Mouse (Mus musculus): Measurements from ENCODE around the gene Usp35.

Gene Usp35

DNA sequence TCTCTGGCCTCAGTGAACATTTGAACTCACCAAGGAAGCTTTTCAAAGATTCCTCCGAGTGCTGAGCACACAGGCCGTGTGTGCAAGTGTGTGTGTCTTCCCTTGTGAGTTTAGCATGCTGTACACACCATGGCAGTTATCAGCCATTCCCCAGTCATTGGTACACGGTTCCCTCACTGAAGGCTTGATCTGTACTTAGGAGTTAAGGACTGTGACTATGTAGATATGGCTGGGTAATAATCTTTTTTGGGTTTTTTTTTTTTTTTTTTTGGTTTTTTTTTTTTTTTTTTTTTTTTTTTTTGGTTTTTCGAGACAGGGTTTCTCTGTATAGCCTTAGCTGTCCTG is 15.0 kb upstream of the Usp35 start:
- no peak for DNase-seq (ENCODE audit: low read depth, low spot score)

DNA sequence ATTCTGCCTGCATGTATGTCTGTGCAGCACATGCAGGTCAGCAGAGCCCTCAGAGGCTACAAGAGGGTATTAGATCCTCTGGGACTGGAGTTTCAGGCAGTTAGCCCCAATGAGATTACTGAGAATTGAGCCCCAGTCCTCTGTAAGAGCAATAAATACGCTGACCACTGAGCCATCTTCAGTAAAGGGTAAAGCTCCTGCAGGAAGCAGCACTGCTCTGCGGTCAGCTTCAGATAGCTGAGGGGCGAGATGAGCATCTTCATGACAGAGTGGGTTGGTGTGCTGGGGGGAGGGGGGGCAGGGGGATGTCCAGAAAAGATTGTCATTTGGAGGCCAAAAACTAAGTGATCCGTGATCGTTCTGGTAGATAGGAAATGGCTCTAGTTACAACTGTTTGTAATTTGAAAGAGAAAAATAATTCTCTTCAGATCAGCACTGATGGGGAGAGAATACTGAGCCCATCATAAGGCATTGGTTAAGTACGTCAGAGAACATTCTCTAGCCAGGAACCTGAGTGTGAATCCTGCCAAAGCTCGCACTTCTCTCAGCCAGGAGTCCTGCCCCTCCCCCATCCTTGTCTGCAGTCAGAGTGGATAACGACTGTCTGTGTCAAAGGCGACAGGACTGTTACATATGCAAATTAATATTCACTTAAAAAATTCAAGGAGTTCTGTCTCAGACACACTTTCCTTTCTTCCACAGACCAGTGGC is 14.4 kb upstream of the Usp35 start:
- DNase-seq (ENCODE audit: low read depth, low spot score), result no peak

- DNase-seq (ENCODE audit: low read depth, low spot score), result no peak
These were observed 13.5 kb upstream of the Usp35 start for GRCm38 (mm10) chr7:97345229-97345871.

- no peak for DNase-seq (ENCODE audit: low read depth, low spot score)
These were observed 12.8 kb upstream of the Usp35 start for GRCm38 (mm10) chr7:97344655-97345054.

DNA sequence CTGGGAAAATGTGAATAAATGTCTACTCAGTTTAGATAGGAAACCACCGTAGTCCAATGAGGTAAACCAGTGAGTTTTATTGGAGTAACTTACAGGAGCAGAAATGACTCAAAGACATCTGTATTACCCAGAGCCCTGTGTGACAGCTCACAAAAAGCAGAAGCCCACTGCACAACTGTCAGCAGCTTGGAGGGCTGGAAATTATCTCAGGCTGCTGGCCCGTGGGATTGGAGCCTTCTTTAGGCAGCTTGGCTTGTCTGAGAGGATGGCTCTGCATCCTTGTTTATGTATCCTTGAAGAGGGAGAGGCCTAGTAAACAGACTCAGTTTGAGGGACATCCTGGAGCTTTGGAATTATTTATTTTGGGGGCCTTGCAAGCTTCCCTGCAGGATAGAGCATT is 11.1 kb upstream of the Usp35 start:
- no peak for DNase-seq (ENCODE audit: low read depth, low spot score)

GRCm38 (mm10) chr7:97340907-97341849 is 9.4 kb upstream of the Usp35 start:
- DNase-seq (ENCODE audit: low read depth, low spot score), result no peak

- DNase-seq (ENCODE audit: low read depth, low spot score), result no peak
These were observed 7.8 kb upstream of the Usp35 start for GRCm38 (mm10) chr7:97339623-97340022.

DNA sequence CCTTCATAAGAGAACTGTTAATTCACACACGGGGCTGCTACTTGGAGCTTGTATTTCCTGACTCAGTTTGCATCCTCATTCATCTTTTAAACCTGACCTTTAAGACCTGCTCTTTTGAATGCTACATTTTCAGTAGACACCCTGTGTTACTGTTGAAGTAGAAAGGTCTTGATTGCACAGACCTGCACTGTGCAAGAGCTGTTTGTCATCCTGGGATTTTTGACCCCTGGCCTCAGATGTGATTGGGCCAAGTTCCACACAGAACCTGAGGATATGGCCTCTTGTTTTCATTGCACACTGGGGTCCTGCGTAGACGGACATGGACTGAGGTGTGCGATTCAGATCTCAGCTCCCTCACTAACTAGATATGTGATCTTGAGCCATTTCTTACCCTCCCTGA is 6.8 kb upstream of the Usp35 start:
- DNase-seq (ENCODE audit: low read depth, low spot score), result no peak

- no peak for DNase-seq (ENCODE audit: low read depth, low spot score)
These were observed 4.9 kb upstream of the Usp35 start for GRCm38 (mm10) chr7:97336678-97337077.

DNA sequence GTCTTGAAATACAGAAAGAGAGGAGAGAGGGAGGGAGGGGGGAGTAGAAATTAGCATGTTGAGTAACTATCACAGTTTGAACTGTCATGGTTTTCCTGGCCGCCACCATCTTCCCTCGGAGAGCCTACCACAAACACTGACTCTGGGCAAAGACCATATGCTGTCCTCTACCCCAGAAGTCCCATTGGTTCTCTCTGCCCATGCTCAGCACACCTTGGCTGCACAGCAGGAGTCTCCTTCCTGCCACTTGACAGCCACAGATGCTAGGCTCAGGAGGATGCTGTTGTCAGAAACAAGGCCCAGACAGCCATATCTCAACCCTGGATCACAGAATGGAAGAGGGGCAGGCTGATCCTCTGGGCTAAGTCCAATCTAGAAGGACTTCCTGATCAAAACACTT is 2.6 kb upstream of the Usp35 start:
- DNase-seq (ENCODE audit: low read depth, low spot score), result no peak

GRCm38 (mm10) chr7:97333113-97333898 is 1.5 kb upstream of the Usp35 start:
- DNase-seq (ENCODE audit: low read depth, low spot score), result peak; percentile 2

DNA sequence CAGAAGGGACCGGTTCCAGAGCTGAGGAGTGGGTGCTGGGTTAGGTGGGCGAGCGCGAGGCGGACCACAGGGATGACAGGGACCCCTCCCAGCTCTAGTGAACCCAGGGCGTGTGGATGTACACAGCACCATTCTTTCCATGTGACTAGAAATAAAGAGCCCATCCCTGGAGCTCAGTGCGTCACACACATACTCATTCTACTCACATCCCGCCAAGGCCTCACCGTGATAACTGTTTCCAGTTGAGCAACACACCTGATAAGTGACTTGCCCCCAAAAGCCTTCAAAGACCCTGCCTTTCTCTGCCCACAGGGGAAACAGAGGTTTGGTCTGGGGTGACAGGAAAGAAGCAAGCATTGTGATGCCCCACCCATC is 834 bp upstream of the Usp35 start:
- no peak for DNase-seq (ENCODE audit: low read depth, low spot score)

DNA sequence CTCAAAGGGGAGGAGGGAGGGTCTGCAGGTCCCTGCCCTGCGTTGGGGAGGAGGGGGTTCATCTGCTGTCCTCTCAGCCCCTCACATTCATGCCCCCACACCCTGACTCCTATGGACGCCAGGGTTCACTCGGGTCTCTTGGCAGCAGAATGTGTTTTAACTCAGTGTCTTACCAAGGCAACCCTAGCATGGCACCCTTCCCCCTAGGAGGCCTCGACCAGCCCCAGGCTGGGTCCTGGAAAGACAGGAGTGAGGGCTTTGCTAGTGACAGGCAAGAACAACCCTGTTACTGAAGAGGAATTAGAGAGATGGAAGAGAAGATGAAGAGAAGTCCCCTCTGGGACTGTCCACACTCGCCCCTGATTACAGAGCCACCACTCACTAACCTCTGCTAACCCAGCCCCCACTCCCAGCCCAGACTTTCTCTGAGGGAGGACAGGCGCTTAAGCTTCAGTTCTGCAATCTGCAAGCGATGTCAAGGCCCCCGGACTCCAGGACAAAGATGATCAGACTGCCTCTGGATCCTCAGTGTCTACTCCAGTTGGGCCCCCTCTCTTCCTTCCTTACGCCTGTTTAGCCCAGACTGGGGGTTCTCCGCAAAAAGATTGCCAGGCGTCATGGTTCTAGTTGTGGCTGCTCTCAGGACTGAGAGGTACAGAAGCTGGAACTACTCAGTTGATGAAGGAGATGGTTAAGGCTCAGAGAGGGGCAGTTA is 732 bp downstream of the Usp35 start:
- peak; percentile 9 for DNase-seq (ENCODE audit: low read depth, low spot score)

- no peak for DNase-seq (ENCODE audit: low read depth, low spot score)
These were observed 2.1 kb downstream of the Usp35 start for GRCm38 (mm10) chr7:97329676-97330075.

DNA sequence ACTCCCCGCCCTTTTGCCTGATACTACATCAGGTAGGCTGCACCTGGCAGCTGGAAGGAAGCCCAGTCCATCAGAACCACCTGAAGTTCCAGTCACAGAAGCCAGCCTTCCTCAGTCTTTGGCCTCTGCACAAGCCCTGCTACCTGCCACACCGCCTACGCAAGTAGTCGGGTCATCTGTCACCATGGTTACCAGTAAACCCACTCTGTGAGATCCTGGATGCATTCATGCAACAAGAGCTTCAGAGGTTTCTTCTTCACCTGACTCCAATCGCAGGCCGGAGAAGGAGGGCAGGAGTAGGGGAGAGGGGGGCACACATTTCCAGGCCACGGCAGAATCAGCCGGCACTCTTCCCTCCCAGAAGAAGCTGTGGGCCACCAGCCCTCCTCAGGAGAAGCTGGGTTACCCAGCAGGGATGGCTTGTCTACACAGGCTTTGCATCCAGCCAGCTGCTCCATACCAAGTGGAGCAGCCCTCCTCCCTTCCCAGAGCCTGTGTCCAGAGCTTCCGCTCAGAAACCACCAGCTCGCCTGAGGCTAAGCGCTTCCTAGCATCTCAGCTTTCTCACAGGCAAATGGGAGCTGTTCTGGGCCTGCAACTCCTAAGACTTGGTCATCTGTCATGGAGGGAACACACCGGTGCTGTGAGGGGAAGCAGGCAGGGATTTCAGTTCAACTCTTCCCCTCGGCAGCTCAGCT is 2.8 kb downstream of the Usp35 start:
- DNase-seq (ENCODE audit: low read depth, low spot score), result no peak

GRCm38 (mm10) chr7:97327376-97327775 is 4.4 kb downstream of the Usp35 start:
- no peak for DNase-seq (ENCODE audit: low read depth, low spot score)

DNA sequence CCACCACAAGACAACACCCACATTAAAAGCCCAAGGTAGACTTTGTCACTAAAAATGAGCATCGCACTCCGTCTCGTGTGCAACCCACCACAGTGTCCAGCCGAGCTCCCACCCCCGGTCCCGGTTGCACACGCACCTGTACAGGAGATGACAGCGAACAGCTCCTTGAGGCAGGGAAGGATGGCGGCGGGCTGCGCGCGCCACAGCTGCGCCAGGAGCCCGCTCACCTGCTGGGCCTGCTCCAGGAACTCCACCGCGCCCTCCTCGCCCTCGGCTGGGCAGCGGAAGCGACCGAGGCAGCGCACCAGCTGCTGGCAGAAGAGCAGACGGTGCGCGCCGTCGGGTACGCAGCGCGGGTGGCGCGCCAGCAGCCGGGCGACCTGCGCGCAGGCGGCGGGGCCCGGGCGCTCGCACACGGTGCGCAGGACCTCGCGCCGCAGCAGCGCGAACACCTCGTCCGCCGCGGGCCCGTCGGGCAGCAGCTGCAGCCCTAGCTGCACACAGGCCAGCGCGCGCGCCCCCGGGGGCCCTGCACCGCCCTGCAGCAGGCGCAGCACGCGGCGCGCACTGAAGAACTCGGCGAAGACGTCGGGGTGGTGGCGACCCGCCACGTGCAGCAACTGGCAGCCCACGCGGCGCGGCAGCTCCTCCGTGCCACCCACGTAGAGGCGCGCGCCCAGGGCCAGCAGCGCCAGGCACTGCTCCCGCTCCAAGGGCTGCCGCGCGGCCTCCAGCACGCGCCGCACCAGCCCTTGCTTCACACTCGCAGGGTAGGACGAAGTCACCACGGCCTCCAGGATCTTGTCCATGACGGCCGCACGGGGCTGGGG is 6.4 kb downstream of the Usp35 start:
- no peak for DNase-seq (ENCODE audit: low read depth, low spot score)

DNA sequence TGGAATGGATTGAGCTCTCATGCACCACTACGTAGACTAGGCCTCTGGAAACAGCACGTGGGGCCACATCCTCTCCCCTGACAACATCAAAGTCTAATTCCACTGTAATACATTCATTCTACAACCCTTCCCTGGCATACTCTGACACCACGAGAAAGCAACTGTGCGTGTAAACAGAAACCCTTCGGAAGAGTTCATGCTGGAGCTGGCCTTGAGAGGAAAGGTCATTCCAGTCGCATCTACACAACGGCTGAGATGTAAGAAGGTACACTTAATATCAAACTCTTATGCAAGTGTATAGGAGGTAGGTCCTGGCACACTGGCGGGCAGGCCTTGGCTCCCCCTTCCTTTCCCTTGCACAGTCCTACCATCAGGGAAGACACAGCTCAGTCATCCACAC is 7.5 kb downstream of the Usp35 start:
- DNase-seq (ENCODE audit: low read depth, low spot score), result no peak

DNA sequence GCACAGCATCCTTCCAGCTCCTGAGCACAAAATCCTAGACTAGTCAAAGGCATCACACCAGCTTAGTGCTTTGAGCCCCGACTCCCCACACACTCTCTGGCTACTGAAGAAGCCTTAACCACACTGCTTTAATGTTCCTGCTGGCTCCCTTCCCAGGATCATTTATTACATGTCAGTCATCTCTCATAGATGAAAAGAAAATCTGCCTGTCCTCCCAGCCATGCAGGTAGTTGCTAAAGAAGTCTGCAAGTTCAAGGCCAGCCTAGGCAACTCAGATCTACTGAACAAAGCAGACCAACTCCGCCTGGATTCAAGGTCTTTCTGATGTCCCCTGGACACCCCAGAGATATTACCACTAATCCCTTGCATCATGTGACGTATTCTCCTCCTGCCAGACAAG is 14.1 kb downstream of the Usp35 start:
- peak; percentile 14 for DNase-seq (ENCODE audit: low read depth, low spot score)

DNA sequence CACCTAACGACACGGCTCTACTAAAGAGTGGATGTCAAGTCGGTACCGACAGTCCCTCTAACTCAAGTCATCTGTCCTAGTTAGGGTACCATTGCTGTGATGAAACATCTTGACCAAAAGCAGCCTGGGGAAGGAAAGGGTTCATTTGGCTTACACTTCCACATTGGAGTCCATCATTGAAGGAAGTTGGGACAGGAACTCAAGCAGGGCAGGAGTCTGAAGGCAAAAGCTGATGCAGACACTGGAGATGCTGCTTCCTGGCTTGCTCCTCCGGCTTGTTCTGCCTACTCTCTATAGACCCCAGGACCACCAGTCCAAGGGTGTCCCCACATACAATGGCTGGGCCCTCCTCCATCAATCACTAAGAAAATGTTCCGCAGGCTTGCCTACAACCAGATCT is 16.2 kb downstream of the Usp35 start:
- DNase-seq (ENCODE audit: low read depth, low spot score), result no peak

Measured in 3T3-L1 (cell line).